Mouse (Mus musculus) forebrain, embryonic 14.5 days (tissue): ENCODE measurements around the gene Mrpl37. TPM values are rescaled to one million over a fixed set of nuclear protein-coding genes. Genes with fewer than 3 reads are reported as not detected.
"Not testable (repeated sequence)": the region's sequence is repeated elsewhere in the genome, so short reads cannot be mapped to it uniquely, and the experiment has no call there.

Experiments
- ATAC-seq: fragments of 200-750 bp; cut with Nextera tagmentation; 2 replicates; pipeline ENCODE4 v1.8.0; 2017; ENCODE audit warnings: mild to moderate bottlenecking, moderate library complexity
- DNase-seq: peaks from one replicate; pipeline ENCODE4 v3.0.0-alpha.2; 2015; ENCODE audit warnings: low spot score
- H3K27ac ChIP-seq: fragments of 300-500 bp; sonication (generic); 2 replicates; pipeline ENCODE4 v1.5.1; 2014; ENCODE audit warnings: low read depth, mild to moderate bottlenecking, control low read depth, low read length, moderate library complexity
- H3K27me3 ChIP-seq: fragments of 300-500 bp; sonication (generic); replicated peaks from 2 replicates; pipeline ENCODE4 v1.6.1; 2014; ENCODE audit warnings: low read length, control low read depth, mixed read lengths; ENCODE audit not compliant: control insufficient read depth, insufficient read depth
- H3K36me3 ChIP-seq: fragments of 300-500 bp; sonication (generic); 2 replicates; pipeline ENCODE4 v1.6.1; 2014; ENCODE audit warnings: low read length, control low read depth; ENCODE audit not compliant: control insufficient read depth, insufficient read depth
- H3K4me1 ChIP-seq: fragments of 300-500 bp; sonication (generic); 2 replicates; pipeline ENCODE4 v1.6.1; 2014; ENCODE audit warnings: antibody characterized with exemption, low read length, control low read depth; ENCODE audit not compliant: control insufficient read depth, insufficient read depth
- H3K4me2 ChIP-seq: fragments of 300-500 bp; sonication (generic); 2 replicates; pipeline ENCODE4 v1.6.1; 2014; ENCODE audit warnings: mild to moderate bottlenecking, control low read depth, low read length
- H3K4me3 ChIP-seq: fragments of 300-500 bp; sonication (generic); 2 replicates; pipeline ENCODE4 v1.5.1; 2014; ENCODE audit warnings: low read depth, low read length, control low read depth
- H3K9ac ChIP-seq: fragments of 300-500 bp; sonication (generic); 2 replicates; pipeline ENCODE4 v1.6.1; 2014; ENCODE audit warnings: mild to moderate bottlenecking, low read length, control low read depth, moderate library complexity
- H3K9me3 ChIP-seq: fragments of 300-500 bp; sonication (generic); replicated peaks from 2 replicates; pipeline ENCODE4 v1.6.1; 2016; ENCODE audit warnings: low read length, control low read depth, mixed read lengths; ENCODE audit not compliant: control insufficient read depth
- WGBS: fragments of 180-500 bp; shearing (Covaris S2); extraction: QIAGEN DNeasy Blood & Tissue Kit; methylation state at CpG from one replicate; pipeline ENCODE4 v1.1.7; 2014; 5-methylcytosine and 5-hydroxymethylcytosine counted together
- polyA plus RNA-seq: library from polyadenylated mRNA; unstranded; fragments of >200 nt; fragmentation: Nextera tagmentation; extraction: Ambion mirVana; gene quantifications from 2 replicates; pipeline ENCODE4 v1.2.1, GENCODE M21; 2014

Mrpl37 gene
- polyA plus RNA-seq, result 94.0 and 95.6 TPM in 2 replicates

GRCm38 (mm10) chr4:107066252-107067124, at the start of gene Mrpl37, which contains the start of gene Cyb5rl:
Mrpl37 (minus strand) TSS chr4:107066868.
Cyb5rl (plus strand) TSS chr4:107066988.
- Histone ChIP-seq H3K36me3 (peaks cover 30% of the 10 kb centered on the region), H3K9ac (peak within 1 kb of the TSS; percentile 84), H3K4me1 (peaks cover 12% of the 10 kb centered on the region), H3K9me3 (no peaks in the 10 kb centered on the region), H3K4me2 (peak within 1 kb of the TSS; percentile 99), H3K4me3 (peak within 1 kb of the TSS; percentile 87), H3K27ac (no peak within 1 kb of the TSS), H3K27me3 (no peaks in the 10 kb centered on the region)
- ATAC-seq, result peak; percentile 100
- peak; percentile 98 for DNase-seq
- under 1% methylated on average over 60 of the region's 60 CpGs for WGBS

GRCm38 (mm10) chr4:107114278-107114677, 47.6 kb upstream of the Mrpl37 start:
- no peaks in the 10 kb centered on the region for H3K27me3 ChIP-seq
- WGBS, result 68% methylated on average over 8 of the region's 8 CpGs
- no peaks in the 10 kb centered on the region for H3K4me1 ChIP-seq
- H3K36me3 ChIP-seq, result no peaks in the 10 kb centered on the region
- no peak overlapping the region for H3K4me2 ChIP-seq
- DNase-seq (no peak), ATAC-seq (no peak)
- no peaks in the 10 kb centered on the region for H3K9me3 ChIP-seq
- no peak overlapping the region for H3K4me3 ChIP-seq
- no peak overlapping the region for H3K27ac ChIP-seq
- no peak overlapping the region for H3K9ac ChIP-seq

- DNase-seq, H3K27me3 ChIP-seq, H3K4me2 ChIP-seq, ATAC-seq, H3K27ac ChIP-seq, H3K4me1 ChIP-seq, H3K9ac ChIP-seq, H3K9me3 ChIP-seq, H3K36me3 ChIP-seq, H3K4me3 ChIP-seq: not testable (repeated sequence)
- 94% methylated on average over 6 of the region's 6 CpGs for WGBS
Observed at GRCm38 (mm10) chr4:107109181-107109580, 42.5 kb upstream of the Mrpl37 start.

GRCm38 (mm10) chr4:107108291-107108731, 41.6 kb upstream of the Mrpl37 start:
- no peaks in the 10 kb centered on the region for H3K36me3 ChIP-seq
- 60% methylated on average over 13 of the region's 13 CpGs for WGBS
- DNase-seq (no peak), ATAC-seq (no peak)
- no peak overlapping the region for H3K9ac ChIP-seq
- H3K27me3 ChIP-seq, result no peaks in the 10 kb centered on the region
- no peaks in the 10 kb centered on the region; the same call in 1 of the 2 replicates for H3K4me1 ChIP-seq
- no peak overlapping the region for H3K4me2 ChIP-seq
- no peak overlapping the region for H3K4me3 ChIP-seq
- H3K27ac ChIP-seq, result no peak overlapping the region
- H3K9me3 ChIP-seq, result no peaks in the 10 kb centered on the region

GRCm38 (mm10) chr4:107106777-107107176, 40.1 kb upstream of the Mrpl37 start:
- H3K4me2 ChIP-seq, result no peak overlapping the region
- H3K9me3 ChIP-seq, result no peaks in the 10 kb centered on the region
- no peak overlapping the region for H3K9ac ChIP-seq
- ATAC-seq (no peak), DNase-seq (no peak)
- H3K27ac ChIP-seq, result no peak overlapping the region
- H3K4me3 ChIP-seq, result no peak overlapping the region
- 92% methylated on average over 16 of the region's 16 CpGs for WGBS
- H3K36me3 ChIP-seq, result no peaks in the 10 kb centered on the region
- no peaks in the 10 kb centered on the region; the same call in 1 of the 2 replicates for H3K4me1 ChIP-seq
- H3K27me3 ChIP-seq, result no peaks in the 10 kb centered on the region

GRCm38 (mm10) chr4:107102220-107102619, 35.6 kb upstream of the Mrpl37 start:
- no peak overlapping the region for H3K4me3 ChIP-seq
- WGBS, result 85% methylated on average over 8 of the region's 8 CpGs
- no peak overlapping the region for H3K27ac ChIP-seq
- H3K9me3 ChIP-seq, result no peaks in the 10 kb centered on the region
- no peak overlapping the region for H3K9ac ChIP-seq
- DNase-seq, result no peak
- no peak overlapping the region for H3K4me2 ChIP-seq
- no peaks in the 10 kb centered on the region for H3K27me3 ChIP-seq
- 0 out of 2 replicates have a peak, but pooled peaks cover 2% of the 10 kb centered on the region for H3K4me1 ChIP-seq
- ATAC-seq, result no peak
- no peaks in the 10 kb centered on the region for H3K36me3 ChIP-seq

- ATAC-seq (no peak), DNase-seq (no peak)
- Histone ChIP-seq H3K27me3 (no peaks in the 10 kb centered on the region), H3K9ac (no peak overlapping the region), H3K4me3 (no peak overlapping the region), H3K9me3 (no peaks in the 10 kb centered on the region), H3K4me2 (no peak overlapping the region), H3K36me3 (no peaks in the 10 kb centered on the region), H3K27ac (no peak overlapping the region), H3K4me1 (0 out of 2 replicates have a peak, but pooled peaks cover 5% of the 10 kb centered on the region)
- WGBS, result 72% methylated on average over 17 of the region's 17 CpGs
Observed at GRCm38 (mm10) chr4:107098791-107099525, 32.3 kb upstream of the Mrpl37 start.

- no peak overlapping the region for H3K27ac ChIP-seq
- no peaks in the 10 kb centered on the region for H3K36me3 ChIP-seq
- no peaks in the 10 kb centered on the region for H3K27me3 ChIP-seq
- H3K9ac ChIP-seq, result no peak overlapping the region
- no peaks in the 10 kb centered on the region for H3K9me3 ChIP-seq
- WGBS, result 85% methylated on average over 10 of the region's 10 CpGs
- ATAC-seq (no peak), DNase-seq (no peak)
- no peak overlapping the region for H3K4me3 ChIP-seq
- no peak overlapping the region for H3K4me2 ChIP-seq
- H3K4me1 ChIP-seq, result 0 out of 2 replicates have a peak, but pooled peaks cover 5% of the 10 kb centered on the region
Observed at GRCm38 (mm10) chr4:107098375-107098774, 31.7 kb upstream of the Mrpl37 start.
